Mouse (Mus musculus) MEL (cell line): ENCODE results near the gene Pik3c2b. TPM values are rescaled to one million over a fixed set of nuclear protein-coding genes. Genes with fewer than 3 reads are reported as not detected.

Experiments used
- DNase-seq: peaks from one replicate; pipeline ENCODE4 v3.0.0; 2011; ENCODE audit warnings: low read depth, low spot score
- H3K27ac ChIP-seq: 2 replicates; pipeline ENCODE4 v1.5.1; 2012; ENCODE audit warnings: low read depth, mild to moderate bottlenecking, control low read depth, low read length, moderate library complexity; ENCODE audit not compliant: control insufficient read depth
- H3K27me3 ChIP-seq, 2 experiments: fragments of 150-350 bp in 1 of 2; sonication (generic) in 1 of 2; 2 replicates each; pipeline ENCODE4 v1.6.1; 2012; ENCODE audit warnings: low read length in 2 of 2, mild to moderate bottlenecking in 2 of 2, improper control_type of control experiment in 1 of 2, moderate library complexity in 1 of 2; ENCODE audit not compliant: insufficient read depth in 2 of 2, control insufficient read depth in 1 of 2
- H3K36me3 ChIP-seq, 2 experiments: 2 replicates each; pipeline ENCODE4 v1.6.1; 2012 to 2014; ENCODE audit warnings: low read length in 2 of 2, improper control_type of control experiment in 1 of 2, inconsistent platforms in 1 of 2, mild to moderate bottlenecking in 1 of 2; ENCODE audit not compliant: insufficient read depth in 2 of 2, control insufficient read depth in 1 of 2
- H3K4me1 ChIP-seq, 2 experiments: fragments of 150-350 bp in 1 of 2; sonication (generic) in 1 of 2; 2 replicates each; pipeline ENCODE4 v1.6.1; 2012; ENCODE audit warnings: low read length in 2 of 2, improper control_type of control experiment in 1 of 2, mild to moderate bottlenecking in 1 of 2; ENCODE audit not compliant: insufficient read depth in 2 of 2, control insufficient read depth in 1 of 2
- H3K4me3 ChIP-seq, 2 experiments: fragments of 150-350 bp in 1 of 2; sonication (generic) in 1 of 2; 2 replicates each; pipeline ENCODE4 v1.5.1; 2012; ENCODE audit warnings: low read depth in 2 of 2, low read length in 2 of 2, mild to moderate bottlenecking in 2 of 2, moderate library complexity in 2 of 2, control low read depth in 1 of 2, improper control_type of control experiment in 1 of 2; ENCODE audit not compliant: control insufficient read depth in 1 of 2, insufficient read depth in 1 of 2
- H3K79me2 ChIP-seq: 2 replicates; pipeline ENCODE4 v1.6.1; 2012; ENCODE audit warnings: mild to moderate bottlenecking, low read length, moderate library complexity; ENCODE audit not compliant: control insufficient read depth, poor library complexity, insufficient read depth
- H3K9ac ChIP-seq: 2 replicates; pipeline ENCODE4 v1.6.1; 2012; ENCODE audit warnings: low read depth, mild to moderate bottlenecking, control low read depth, low read length, moderate library complexity; ENCODE audit not compliant: control insufficient read depth, poor library complexity, severe bottlenecking
- H3K9me3 ChIP-seq: fragments of 150-350 bp; sonication (generic); replicated peaks from 2 replicates; pipeline ENCODE4 v1.6.1; 2012; ENCODE audit warnings: mild to moderate bottlenecking, low read length, improper control_type of control experiment, moderate library complexity; ENCODE audit not compliant: insufficient read depth
- BHLHE40 ChIP-seq: IDR thresholded peaks from 2 replicates; pipeline ENCODE4 v1.6.1; 2012; ENCODE audit warnings: low read depth, mild to moderate bottlenecking, inconsistent platforms, low read length, improper control_type of control experiment, borderline replicate concordance
- CTCF ChIP-seq, 3 experiments: IDR thresholded peaks in 2 of 3; conservative IDR thresholded peaks in 1 of 3; 2 replicates each; pipeline ENCODE4 v1.5.1; 2011 to 2012; ENCODE audit warnings: low read length in 3 of 3, low read depth in 2 of 3, mild to moderate bottlenecking in 2 of 3, improper control_type of control experiment in 1 of 3, inconsistent platforms in 1 of 3, mixed read lengths in 1 of 3, moderate library complexity in 1 of 3; ENCODE audit not compliant: control insufficient read depth in 1 of 3, insufficient read depth in 1 of 3, poor library complexity in 1 of 3, severe bottlenecking in 1 of 3
- E2F4 ChIP-seq: IDR thresholded peaks from 2 replicates; pipeline ENCODE4 v1.6.1; 2011; ENCODE audit warnings: low read depth, low read length, improper control_type of control experiment, borderline replicate concordance
- ELF1 ChIP-seq: IDR thresholded peaks from 2 replicates; pipeline ENCODE4 v1.6.1; 2014; ENCODE audit warnings: low read depth, mild to moderate bottlenecking, inconsistent platforms, low read length, improper control_type of control experiment, moderate library complexity
- ETS1 ChIP-seq: IDR thresholded peaks from 2 replicates; pipeline ENCODE4 v1.6.1; 2012; ENCODE audit warnings: low read depth, mild to moderate bottlenecking, inconsistent platforms, low read length, improper control_type of control experiment, moderate library complexity
- GATA1 ChIP-seq: IDR thresholded peaks from 2 replicates; pipeline ENCODE4 v1.6.1; 2011; ENCODE audit warnings: low read depth, low read length, improper control_type of control experiment
- HCFC1 ChIP-seq: IDR thresholded peaks from 2 replicates; pipeline ENCODE4 v1.6.1; 2012; ENCODE audit warnings: low read depth, mild to moderate bottlenecking, inconsistent platforms, low read length, improper control_type of control experiment, moderate library complexity
- KAT2A ChIP-seq: conservative IDR thresholded peaks from 2 replicates; pipeline ENCODE4 v1.6.1; 2012; ENCODE audit warnings: low read depth, low read length, improper control_type of control experiment, inconsistent platforms
- MAFK ChIP-seq: IDR thresholded peaks from 2 replicates; pipeline ENCODE4 v1.6.1; 2011; ENCODE audit warnings: low read depth, mild to moderate bottlenecking, low read length, improper control_type of control experiment, borderline replicate concordance
- MYB ChIP-seq: IDR thresholded peaks from 2 replicates; pipeline ENCODE4 v1.6.1; 2011; ENCODE audit warnings: mild to moderate bottlenecking, low read depth, low read length, improper control_type of control experiment
- MYC ChIP-seq: IDR thresholded peaks from 2 replicates; pipeline ENCODE4 v1.6.1; 2011; ENCODE audit warnings: low read depth, mild to moderate bottlenecking, low read length, improper control_type of control experiment, moderate library complexity
- NRF1 ChIP-seq: IDR thresholded peaks from 2 replicates; pipeline ENCODE4 v1.6.1; 2014; ENCODE audit warnings: low read depth, mild to moderate bottlenecking, inconsistent platforms, low read length, improper control_type of control experiment, moderate library complexity; ENCODE audit not compliant: poor library complexity, insufficient read depth, severe bottlenecking
- POLR2A ChIP-seq, 2 experiments: IDR thresholded peaks; 2 replicates each; pipeline ENCODE4 v1.6.1; 2011 to 2012; ENCODE audit warnings: low read length in 2 of 2, mild to moderate bottlenecking in 2 of 2, control low read depth in 1 of 2, improper control_type of control experiment in 1 of 2, low read depth in 1 of 2, moderate library complexity in 1 of 2; ENCODE audit not compliant: control insufficient read depth in 1 of 2, insufficient read depth in 1 of 2, poor library complexity in 1 of 2
- POLR2AphosphoS2 ChIP-seq: IDR thresholded peaks from 2 replicates; pipeline ENCODE4 v1.6.1; 2011; ENCODE audit warnings: low read length, improper control_type of control experiment
- RAD21 ChIP-seq: IDR thresholded peaks from 2 replicates; pipeline ENCODE4 v1.6.1; 2011; ENCODE audit warnings: mild to moderate bottlenecking, low read depth, low read length, improper control_type of control experiment
- SIN3A ChIP-seq: IDR thresholded peaks from 2 replicates; pipeline ENCODE4 v1.6.1; 2012; ENCODE audit warnings: low read length, improper control_type of control experiment, inconsistent platforms
- SMC3 ChIP-seq: IDR thresholded peaks from 2 replicates; pipeline ENCODE4 v1.6.1; 2011; ENCODE audit warnings: low read depth, low read length, improper control_type of control experiment
- TCF12 ChIP-seq: IDR thresholded peaks from 2 replicates; pipeline ENCODE4 v1.6.1; 2014; ENCODE audit warnings: low read depth, mild to moderate bottlenecking, inconsistent platforms, low read length, improper control_type of control experiment, moderate library complexity
- USF1 ChIP-seq: IDR thresholded peaks from 2 replicates; pipeline ENCODE4 v1.6.1; 2014; ENCODE audit warnings: low read depth, mild to moderate bottlenecking, inconsistent platforms, low read length, improper control_type of control experiment, moderate library complexity
- ZKSCAN1 ChIP-seq: IDR thresholded peaks from 2 replicates; pipeline ENCODE4 v1.6.1; 2012; ENCODE audit warnings: low read depth, mild to moderate bottlenecking, inconsistent platforms, low read length, improper control_type of control experiment, moderate library complexity
- ZMIZ1 ChIP-seq: IDR thresholded peaks from 2 replicates; pipeline ENCODE4 v1.6.1; 2012; ENCODE audit warnings: low read depth, mild to moderate bottlenecking, inconsistent platforms, low read length, improper control_type of control experiment, moderate library complexity
- polyA plus RNA-seq, 2 experiments: library from polyadenylated mRNA; stranded (reverse) in 1 of 2; unstranded in 1 of 2; fragments of >175 nt in 1 of 2; fragments of >200 nt in 1 of 2; gene quantifications; 2 replicates each; pipeline versions ENCODE4 v1.2.1 to v1.2.4; 2012; ENCODE audit warnings: low replicate concordance in 2 of 2, low read depth in 1 of 2; ENCODE audit not compliant: insufficient read length in 2 of 2, insufficient read depth in 1 of 2, missing spikeins in 1 of 2
- total RNA-seq: library from RNA; depleted of rRNA; stranded (reverse); fragments of 300-350 nt; gene quantifications from 2 replicates; pipeline ENCODE4 v1.2.3, GENCODE M21; 2012

Pik3c2b gene
- total and polyA plus RNA-seq, 3 experiments, result 2.9 to 3.2 TPM; not detected in 1

- TF ChIP-seq CTCF (IDR thresholded peaks at IDR 0.05 in 2 of 3, conservative IDR thresholded peaks at IDR 0.05 in 1 of 3; ENCODE audit: control insufficient read depth in 1 of 3, insufficient read depth in 1 of 3, low read depth in 2 of 3, low read length in 3 of 3, poor library complexity in 1 of 3, severe bottlenecking in 1 of 3), result no peak
- no peak for TF ChIP-seq GATA1
- no peak for TF ChIP-seq E2F4
- TF ChIP-seq USF1, result no peak
- TF ChIP-seq POLR2A (IDR thresholded peaks at IDR 0.05; ENCODE audit: control insufficient read depth in 1 of 2, insufficient read depth in 1 of 2, low read depth in 1 of 2, low read length in 2 of 2, poor library complexity in 1 of 2), result no peak
- Histone ChIP-seq H3K9ac (no peak overlapping the region), H3K9me3 (no peaks in the 10 kb centered on the region), H3K4me3 (no peak overlapping the region), H3K4me1 (peaks cover 9 to 18% of the 10 kb centered on the region in 2 experiments; a peak in 3 of 4 replicates), H3K79me2 (no peaks in the 10 kb centered on the region), H3K36me3 (peaks cover 0 to 17% of the 10 kb centered on the region in 2 experiments; a peak in 2 of 4 replicates), H3K27ac (no peak overlapping the region), H3K27me3 (no peaks in the 10 kb centered on the region)
- DNase-seq, result no peak
Observed at GRCm38 (mm10) chr1:133088196-133088595, 42.7 kb downstream of the Pik3c2b start.

DNA sequence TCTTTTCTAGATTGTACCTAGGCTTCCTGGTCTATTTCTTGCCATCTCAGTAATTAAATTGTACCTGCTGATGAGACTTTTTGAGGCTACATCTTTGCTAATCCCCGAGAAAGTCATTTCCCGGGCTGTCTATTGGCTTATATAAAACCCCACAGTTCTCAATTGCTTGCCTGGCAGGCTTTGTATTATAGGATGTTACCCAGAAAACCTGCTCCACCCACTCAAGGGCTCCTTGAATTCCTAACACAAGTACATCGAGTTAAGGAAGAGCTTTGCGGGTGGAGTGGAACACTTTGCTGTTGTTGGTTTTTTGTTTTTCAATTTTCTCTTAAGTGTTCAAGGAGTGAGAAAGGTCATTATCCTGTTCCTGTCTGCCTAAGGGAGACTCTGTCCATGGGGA, 43.9 kb downstream of the Pik3c2b start:
- no peak for DNase-seq
- Histone ChIP-seq H3K36me3 (peaks cover 0 to 5% of the 10 kb centered on the region in 2 experiments; a peak in 2 of 4 replicates), H3K27ac (no peak overlapping the region), H3K27me3 (no peaks in the 10 kb centered on the region), H3K9me3 (no peaks in the 10 kb centered on the region), H3K4me3 (no peak overlapping the region), H3K79me2 (no peaks in the 10 kb centered on the region), H3K9ac (no peak overlapping the region), H3K4me1 (peaks cover 2 to 7% of the 10 kb centered on the region in 2 experiments; a peak in 3 of 4 replicates)
- no peak for TF ChIP-seq SIN3A
- no peak for TF ChIP-seq E2F4
- no peak for TF ChIP-seq RAD21
- TF ChIP-seq MAFK, result no peak
- TF ChIP-seq POLR2A (IDR thresholded peaks at IDR 0.05; ENCODE audit: control insufficient read depth in 1 of 2, insufficient read depth in 1 of 2, low read depth in 1 of 2, low read length in 2 of 2, poor library complexity in 1 of 2), result no peak
- no peak for TF ChIP-seq KAT2A
- no peak for TF ChIP-seq TCF12
- no peak for TF ChIP-seq POLR2AphosphoS2
- TF ChIP-seq NRF1, result no peak
- TF ChIP-seq HCFC1, result no peak
- TF ChIP-seq BHLHE40, result no peak
- no peak for TF ChIP-seq GATA1
- no peak for TF ChIP-seq ETS1
- no peak for TF ChIP-seq ZKSCAN1
- no peak for TF ChIP-seq ELF1
- TF ChIP-seq MYC, result no peak
- no peak for TF ChIP-seq MYB
- TF ChIP-seq ZMIZ1, result no peak
- TF ChIP-seq SMC3, result no peak
